In the genomic region with DNA sequence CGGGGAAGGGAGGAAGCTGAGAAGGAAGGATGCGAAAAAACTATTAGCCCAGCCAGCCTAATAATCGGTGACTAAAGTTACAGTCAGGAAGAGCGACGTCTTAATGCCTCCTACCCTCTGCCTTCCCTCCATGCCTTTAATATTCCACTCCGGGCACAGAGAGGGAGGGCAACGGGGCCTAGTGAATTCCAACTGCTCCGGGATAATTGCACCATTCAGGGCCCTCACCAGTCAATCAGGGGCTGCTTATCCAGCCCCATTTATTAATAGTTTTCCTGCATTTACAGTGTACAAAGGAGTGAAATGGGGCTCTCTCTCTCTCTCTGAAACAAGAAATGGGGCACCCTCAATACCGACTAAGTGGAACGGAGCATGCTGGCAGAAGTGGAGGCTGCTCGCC, we compare ENCODE assay signal across 19 mouse cellular contexts. TPM values are rescaled to one million over a fixed set of nuclear protein-coding genes. Genes with fewer than 3 reads are reported as not detected.
DNase-seq lines count a peak whose midpoint lies in the region; ATAC-seq and TF ChIP-seq lines count a peak whose summit lies in the region.
"Had no signal": no experiment of that assay in that cellular context is flagged by ENCODE, and none has a peak within 500 bp of the region (broad histone marks: within the 10 kb centered on the region; RNA-seq: fewer than 3 reads in every experiment).

No protein-coding gene starts in this region.

- H3K9ac ChIP-seq in hindbrain, embryonic 12.5 days = no peak overlapping the region
- H3K9ac ChIP-seq in forebrain, embryonic 16.5 days (replicated peaks; ENCODE audit: low read depth, low read length) = no peak overlapping the region
- H3K9ac ChIP-seq in neural tube, embryonic 12.5 days = no peak overlapping the region
- H3K9ac ChIP-seq in liver, postnatal 0 days (replicated peaks) = no peak overlapping the region
- H3K9ac ChIP-seq: heart, embryonic 12.5 days; liver, embryonic 12.5 days had no signal

- H3K27me3 ChIP-seq in hindbrain, embryonic 12.5 days = no peaks in the 10 kb centered on the region
- no peaks in the 10 kb centered on the region for H3K27me3 ChIP-seq in hindbrain, embryonic 10.5 days (ENCODE audit: insufficient read depth, poor library complexity, severe bottlenecking)
- no peaks in the 10 kb centered on the region for H3K27me3 ChIP-seq in forebrain, embryonic 16.5 days (replicated peaks; ENCODE audit: control insufficient read depth, insufficient read depth, low read length)
- H3K27me3 ChIP-seq in neural tube, embryonic 12.5 days (replicated peaks) = no peaks in the 10 kb centered on the region
- H3K27me3 ChIP-seq in liver, postnatal 0 days (ENCODE audit: insufficient read depth, low read length) = no peaks in the 10 kb centered on the region
- H3K27me3 ChIP-seq: heart, embryonic 12.5 days; liver, embryonic 12.5 days had no signal

- no peak for DNase-seq in hindbrain, embryonic 10.5 days (ENCODE audit: low spot score)
- DNase-seq in natural killer cell, adult 2 months (ENCODE audit: low spot score in 2 of 2) = no peak
- DNase-seq in liver, postnatal 0 days = no peak
- DNase-seq: adrenal gland, postnatal 10 days; cerebellum, postnatal 36 days; gastrocnemius, postnatal 10 days; heart, postnatal 36 days; kidney, adult 2 months; kidney, postnatal 25 days; thymus, adult 18-20 months had no signal

- no peak for TF ChIP-seq EP300 in liver, postnatal 0 days (IDR thresholded peaks at IDR 0.05; ENCODE audit: low read depth)

- TF ChIP-seq POLR2A in cortical plate, adult 2 months (IDR thresholded peaks at IDR 0.05; ENCODE audit: extremely low read depth, insufficient read depth, low read length) = no peak

- H3K4me2 ChIP-seq in hindbrain, embryonic 12.5 days (replicated peaks) = no peak overlapping the region
- peak overlapping the region; percentile 5 for H3K4me2 ChIP-seq in forebrain, embryonic 16.5 days (ENCODE audit: low read length)
- peak overlapping the region; percentile 17; the same call in 1 of the 2 replicates for H3K4me2 ChIP-seq in neural tube, embryonic 12.5 days (replicated peaks)
- no peak overlapping the region for H3K4me2 ChIP-seq in liver, postnatal 0 days (ENCODE audit: low read depth, low read length)
- H3K4me2 ChIP-seq: heart, embryonic 12.5 days; liver, embryonic 12.5 days had no signal

- TF ChIP-seq CTCF in cortical plate, adult 2 months (IDR thresholded peaks at IDR 0.05; ENCODE audit: extremely low read depth, insufficient read depth, low read length) = no peak
- no peak for TF ChIP-seq CTCF in liver, postnatal 0 days (IDR thresholded peaks at IDR 0.05; ENCODE audit: low read depth)

- no peaks in the 10 kb centered on the region for H3K9me3 ChIP-seq in hindbrain, embryonic 12.5 days (replicated peaks)
- no peaks in the 10 kb centered on the region for H3K9me3 ChIP-seq in hindbrain, embryonic 10.5 days
- no peaks in the 10 kb centered on the region for H3K9me3 ChIP-seq in forebrain, embryonic 16.5 days (ENCODE audit: control insufficient read depth, low read length)
- H3K9me3 ChIP-seq in neural tube, embryonic 12.5 days = no peaks in the 10 kb centered on the region
- H3K9me3 ChIP-seq in liver, postnatal 0 days (ENCODE audit: low read length) = no peaks in the 10 kb centered on the region
- H3K9me3 ChIP-seq: heart, embryonic 12.5 days; limb, embryonic 10.5 days; liver, embryonic 12.5 days had no signal

- no peak overlapping the region for H3K27ac ChIP-seq in hindbrain, embryonic 12.5 days
- H3K27ac ChIP-seq in hindbrain, embryonic 10.5 days = no peak overlapping the region
- H3K27ac ChIP-seq in cortical plate, adult 2 months (ENCODE audit: insufficient read depth, low read length) = no peak overlapping the region
- H3K27ac ChIP-seq in forebrain, embryonic 16.5 days (ENCODE audit: low read length) = 0 out of 2 replicates have a peak overlapping the region, but pooled peaks have one; percentile 5
- H3K27ac ChIP-seq in neural tube, embryonic 12.5 days = no peak overlapping the region
- H3K27ac ChIP-seq in liver, postnatal 0 days (ENCODE audit: low read depth) = no peak overlapping the region
- H3K27ac ChIP-seq: limb, embryonic 10.5 days; liver, embryonic 12.5 days had no signal

- H3K4me1 ChIP-seq in hindbrain, embryonic 12.5 days = peaks cover 8% of the 10 kb centered on the region; the same call in 1 of the 2 replicates
- no peaks in the 10 kb centered on the region for H3K4me1 ChIP-seq in hindbrain, embryonic 10.5 days (replicated peaks)
- H3K4me1 ChIP-seq in cortical plate, adult 2 months (ENCODE audit: control insufficient read depth, insufficient read depth, low read length) = peaks cover 22% of the 10 kb centered on the region
- H3K4me1 ChIP-seq in forebrain, embryonic 16.5 days (replicated peaks; ENCODE audit: control insufficient read depth, insufficient read depth, low read length) = peaks cover 43% of the 10 kb centered on the region
- H3K4me1 ChIP-seq in neural tube, embryonic 12.5 days = peaks cover 12% of the 10 kb centered on the region
- H3K4me1 ChIP-seq in liver, postnatal 0 days (ENCODE audit: insufficient read depth) = no peaks in the 10 kb centered on the region
- H3K4me1 ChIP-seq: heart, embryonic 12.5 days; limb, embryonic 10.5 days; liver, embryonic 12.5 days had no signal

- no peaks in the 10 kb centered on the region for H3K36me3 ChIP-seq in hindbrain, embryonic 12.5 days
- H3K36me3 ChIP-seq in hindbrain, embryonic 10.5 days = no peaks in the 10 kb centered on the region
- no peaks in the 10 kb centered on the region for H3K36me3 ChIP-seq in forebrain, embryonic 16.5 days (ENCODE audit: control insufficient read depth, insufficient read depth)
- no peaks in the 10 kb centered on the region for H3K36me3 ChIP-seq in neural tube, embryonic 12.5 days
- no peaks in the 10 kb centered on the region for H3K36me3 ChIP-seq in liver, postnatal 0 days (replicated peaks; ENCODE audit: insufficient read depth, low read length)
- H3K36me3 ChIP-seq: G1E; heart, embryonic 12.5 days; limb, embryonic 10.5 days; liver, embryonic 12.5 days had no signal

- WGBS in hindbrain, embryonic 12.5 days = 52% methylated on average over 11 of the region's 11 CpGs
- 78% methylated on average over 11 of the region's 11 CpGs for WGBS in hindbrain, embryonic 10.5 days
- WGBS in forebrain, embryonic 16.5 days = 30% methylated on average over 11 of the region's 11 CpGs
- WGBS in neural tube, embryonic 12.5 days = 35% methylated on average over 11 of the region's 11 CpGs
- WGBS in liver, postnatal 0 days (ENCODE audit: insufficient replicate concordance) = 71% methylated on average over 11 of the region's 11 CpGs

- H3K4me3 ChIP-seq in hindbrain, embryonic 12.5 days = no peak overlapping the region
- H3K4me3 ChIP-seq in hindbrain, embryonic 10.5 days = no peak overlapping the region
- peak overlapping the region; percentile 9; the same call in 1 of the 2 replicates for H3K4me3 ChIP-seq in cortical plate, adult 2 months (ENCODE audit: insufficient read depth, low read length)
- no peak overlapping the region for H3K4me3 ChIP-seq in forebrain, embryonic 16.5 days (replicated peaks; ENCODE audit: low read length)
- H3K4me3 ChIP-seq in neural tube, embryonic 12.5 days = no peak overlapping the region
- no peak overlapping the region for H3K4me3 ChIP-seq in liver, postnatal 0 days (ENCODE audit: low read depth, low read length)
- H3K4me3 ChIP-seq: heart, embryonic 12.5 days; limb, embryonic 10.5 days; liver, embryonic 12.5 days; myocyte had no signal

- 0 out of 2 replicates have a peak, but pooled peaks have one; percentile 46 for ATAC-seq in hindbrain, embryonic 12.5 days (ENCODE audit: low FRiP score)
- ATAC-seq in forebrain, embryonic 16.5 days = peak; percentile 82
- ATAC-seq in neural tube, embryonic 12.5 days (ENCODE audit: low FRiP score, low read depth) = peak; percentile 62; the same call in 1 of the 2 replicates
- ATAC-seq in liver, postnatal 0 days = no peak
- ATAC-seq: liver, embryonic 12.5 days had no signal

RNA-seq across cellular contexts. Expression of a gene that starts 11.2 kb away (rescaled TPM):
- 10.0 and 15.7 TPM in 2 replicates for polyA plus RNA-seq in hindbrain, embryonic 12.5 days (2016; fragmentation: Nextera tagmentation; extraction: Ambion mirVana)
- polyA plus RNA-seq in hindbrain, embryonic 10.5 days (2016; fragmentation: Nextera tagmentation; extraction: Ambion mirVana) = 0.47 and 0.70 TPM in 2 replicates
- polyA plus RNA-seq in cortical plate, adult 2 months (2012; rRNA removed) = 44.7 and 46.9 TPM in 2 replicates
- polyA plus RNA-seq in forebrain, embryonic 16.5 days (2015; fragmentation: Nextera tagmentation; extraction: Ambion mirVana) = 77.0 and 114 TPM in 2 replicates
- polyA plus RNA-seq in neural tube, embryonic 12.5 days (2016; fragmentation: Nextera tagmentation; extraction: Ambion mirVana) = 15.1 and 15.4 TPM in 2 replicates
- 0.45 and 0.46 TPM in 2 replicates for polyA plus RNA-seq in liver, postnatal 0 days (2015; fragmentation: Nextera tagmentation; extraction: Ambion mirVana)
- polyA plus RNA-seq: G1E; kidney, adult 2 months; myocyte had no signal

Comparison
In these comparisons a context has a peak if more than half of its experiments do, and no peak if none do; other contexts are left out.
1. H3K4me2 ChIP-seq: peak in forebrain, embryonic 16.5 days (single experiment) and neural tube, embryonic 12.5 days (single experiment); none in hindbrain, embryonic 12.5 days (single experiment) and liver, postnatal 0 days (single experiment).